Mouse (Mus musculus): ENCODE results near the gene Pfn4. TPM values are rescaled to one million over a fixed set of nuclear protein-coding genes. Genes with fewer than 3 reads are reported as not detected.
"Not testable (repeated sequence)": the region's sequence is repeated elsewhere in the genome, so short reads cannot be mapped to it uniquely, and the experiment has no call there.

Pfn4 gene
- polyA plus RNA-seq, 1 experiment: 1.2 TPM

DNA sequence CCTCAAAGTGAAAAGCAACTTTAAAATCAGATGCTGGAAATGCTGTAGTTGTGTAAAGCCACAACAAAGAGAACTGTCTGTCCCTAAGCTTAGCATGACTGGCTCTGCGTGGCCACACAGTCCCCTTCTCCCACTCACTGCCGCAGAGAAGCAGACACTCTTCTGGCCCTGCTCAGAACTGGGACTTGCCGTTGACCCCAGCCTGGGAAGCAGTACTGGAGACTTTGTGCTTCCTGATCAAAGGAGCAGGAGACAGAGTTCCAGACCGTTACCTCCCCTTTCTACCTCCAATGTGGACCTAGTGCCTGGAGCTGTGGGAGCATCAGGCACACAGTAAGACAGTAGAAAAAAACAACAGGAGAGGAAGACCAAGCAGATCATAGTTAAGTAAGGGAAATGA is 36.5 kb upstream of the Pfn4 start:
- Histone ChIP-seq H3K27me3 (ENCODE audit: control insufficient read depth, insufficient read depth, low read length, poor library complexity, severe bottlenecking) (no peaks in the 10 kb centered on the region), H3K36me3 (ENCODE audit: control insufficient read depth, insufficient read depth, low read length, poor library complexity, severe bottlenecking) (no peaks in the 10 kb centered on the region), H3K4me3 (ENCODE audit: low read depth, low read length) (no peak overlapping the region), H3K9ac (ENCODE audit: low read depth, poor library complexity, severe bottlenecking) (no peak overlapping the region), H3K4me1 (ENCODE audit: control insufficient read depth, insufficient read depth, low read length) (no peaks in the 10 kb centered on the region), H3K27ac (ENCODE audit: insufficient read depth, low read length) (no peak overlapping the region), H3K9me3 (replicated peaks; ENCODE audit: control insufficient read depth, insufficient read depth, low read length, poor library complexity, severe bottlenecking) (no peaks in the 10 kb centered on the region)
- TF ChIP-seq CTCF (IDR thresholded peaks at IDR 0.05; ENCODE audit: low read depth, low read length) (no peak), EP300 (IDR thresholded peaks at IDR 0.05; ENCODE audit: insufficient read depth, low read depth, low read length) (no peak), POLR2A (IDR thresholded peaks at IDR 0.05; ENCODE audit: insufficient read depth, low read length) (no peak)

DNA sequence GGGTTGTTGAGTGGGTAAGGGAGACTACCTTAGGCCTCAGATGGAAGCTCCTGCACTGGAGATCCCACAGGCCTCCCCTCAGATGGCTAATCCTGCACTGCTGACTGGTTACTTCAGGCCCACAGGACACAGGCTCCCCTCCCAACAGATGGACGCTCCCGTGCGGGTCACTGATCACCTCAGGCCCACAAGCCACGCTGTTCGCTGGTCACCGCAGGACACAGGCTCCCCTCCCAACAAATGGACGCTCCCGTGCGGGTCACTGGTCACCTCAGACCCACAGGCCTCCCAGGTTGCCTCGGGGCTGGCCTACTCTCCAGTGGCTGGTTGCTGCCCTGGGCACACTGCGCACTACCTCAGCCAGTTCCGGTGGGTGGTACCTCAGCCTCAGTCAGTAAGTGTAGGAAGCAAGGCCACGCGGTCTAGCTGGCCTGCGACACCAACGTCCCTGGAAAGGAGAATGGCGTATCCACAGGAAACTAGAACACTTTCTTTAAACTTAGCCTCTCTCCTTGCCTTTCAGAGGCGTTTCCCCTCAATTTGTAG is 30.7 kb upstream of the Pfn4 start, which contains the start of gene Fam228a:
Gene Fam228a, minus strand, starts transcription at position 400 of the 546 bp plus-strand sequence.
- no peaks in the 10 kb centered on the region for H3K4me1 ChIP-seq (ENCODE audit: control insufficient read depth, insufficient read depth, low read length)
- TF ChIP-seq CTCF (IDR thresholded peaks at IDR 0.05; ENCODE audit: low read depth, low read length) (no peak), POLR2A (IDR thresholded peaks at IDR 0.05; ENCODE audit: insufficient read depth, low read length) (no peak), EP300 (IDR thresholded peaks at IDR 0.05; ENCODE audit: insufficient read depth, low read depth, low read length) (no peak)
- no peaks in the 10 kb centered on the region for H3K9me3 ChIP-seq (replicated peaks; ENCODE audit: control insufficient read depth, insufficient read depth, low read length, poor library complexity, severe bottlenecking)
- H3K27ac ChIP-seq (ENCODE audit: insufficient read depth, low read length): no peak within 1 kb of the TSS
- H3K9ac ChIP-seq (ENCODE audit: low read depth, poor library complexity, severe bottlenecking): no peak within 1 kb of the TSS
- H3K36me3 ChIP-seq (ENCODE audit: control insufficient read depth, insufficient read depth, low read length, poor library complexity, severe bottlenecking): no peaks in the 10 kb centered on the region
- no peak within 1 kb of the TSS for H3K4me3 ChIP-seq (ENCODE audit: low read depth, low read length)
- no peaks in the 10 kb centered on the region for H3K27me3 ChIP-seq (ENCODE audit: control insufficient read depth, insufficient read depth, low read length, poor library complexity, severe bottlenecking)

DNA sequence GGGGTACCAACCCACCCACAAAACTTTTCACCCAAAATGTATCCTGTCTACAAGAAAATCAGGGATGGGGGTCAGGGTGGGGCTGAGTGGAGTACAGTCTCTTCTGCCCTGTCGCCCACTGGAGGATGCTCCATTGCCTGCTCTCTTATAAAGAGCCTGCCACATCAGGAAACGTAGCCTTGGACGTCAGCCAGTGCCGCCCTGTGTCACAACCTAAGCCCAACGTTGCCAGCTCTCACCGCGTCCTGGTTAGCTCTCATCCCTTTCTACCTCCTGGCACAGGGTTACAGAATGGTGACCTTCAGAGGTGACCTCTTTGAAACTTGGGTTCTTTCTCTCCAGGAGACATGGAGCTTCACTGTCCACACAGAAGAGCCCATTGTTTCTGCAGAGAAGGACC is 28.0 kb upstream of the Pfn4 start:
- Histone ChIP-seq H3K27me3 (ENCODE audit: control insufficient read depth, insufficient read depth, low read length, poor library complexity, severe bottlenecking) (no peaks in the 10 kb centered on the region), H3K4me3 (ENCODE audit: low read depth, low read length) (no peak overlapping the region), H3K27ac (ENCODE audit: insufficient read depth, low read length) (no peak overlapping the region), H3K4me1 (ENCODE audit: control insufficient read depth, insufficient read depth, low read length) (no peaks in the 10 kb centered on the region), H3K9me3 (replicated peaks; ENCODE audit: control insufficient read depth, insufficient read depth, low read length, poor library complexity, severe bottlenecking) (no peaks in the 10 kb centered on the region), H3K9ac (ENCODE audit: low read depth, poor library complexity, severe bottlenecking) (no peak overlapping the region), H3K36me3 (ENCODE audit: control insufficient read depth, insufficient read depth, low read length, poor library complexity, severe bottlenecking) (no peaks in the 10 kb centered on the region)
- no peak for TF ChIP-seq POLR2A (IDR thresholded peaks at IDR 0.05; ENCODE audit: insufficient read depth, low read length)
- TF ChIP-seq CTCF (IDR thresholded peaks at IDR 0.05; ENCODE audit: low read depth, low read length): no peak
- TF ChIP-seq EP300 (IDR thresholded peaks at IDR 0.05; ENCODE audit: insufficient read depth, low read depth, low read length): no peak

DNA sequence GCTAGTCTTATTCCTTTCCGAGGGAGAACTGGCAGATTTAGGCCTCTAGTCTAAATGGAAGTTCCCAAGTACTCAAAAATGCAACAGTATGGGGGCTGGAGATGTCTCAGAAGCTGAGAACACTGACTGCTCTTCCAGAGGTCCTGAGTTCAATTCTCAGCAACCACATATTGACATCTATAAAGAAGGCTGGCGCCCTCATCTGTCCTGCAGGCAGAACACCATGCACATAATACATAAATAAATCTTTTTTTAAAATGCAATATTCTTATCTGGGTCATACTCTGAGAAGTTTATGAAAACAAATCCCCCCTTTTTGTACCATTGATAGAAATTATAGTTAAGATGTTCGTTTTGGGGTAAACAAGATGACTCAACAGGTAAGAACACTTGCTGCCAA is 26.6 kb upstream of the Pfn4 start:
- H3K4me3 ChIP-seq (ENCODE audit: low read depth, low read length): no peak overlapping the region
- TF ChIP-seq EP300 (IDR thresholded peaks at IDR 0.05; ENCODE audit: insufficient read depth, low read depth, low read length): no peak
- TF ChIP-seq POLR2A (IDR thresholded peaks at IDR 0.05; ENCODE audit: insufficient read depth, low read length): no peak
- TF ChIP-seq CTCF (IDR thresholded peaks at IDR 0.05; ENCODE audit: low read depth, low read length): no peak
- H3K36me3 ChIP-seq (ENCODE audit: control insufficient read depth, insufficient read depth, low read length, poor library complexity, severe bottlenecking): no peaks in the 10 kb centered on the region
- no peak overlapping the region for H3K9ac ChIP-seq (ENCODE audit: low read depth, poor library complexity, severe bottlenecking)
- no peak overlapping the region for H3K27ac ChIP-seq (ENCODE audit: insufficient read depth, low read length)
- no peaks in the 10 kb centered on the region for H3K27me3 ChIP-seq (ENCODE audit: control insufficient read depth, insufficient read depth, low read length, poor library complexity, severe bottlenecking)
- H3K4me1 ChIP-seq (ENCODE audit: control insufficient read depth, insufficient read depth, low read length): no peaks in the 10 kb centered on the region
- no peaks in the 10 kb centered on the region for H3K9me3 ChIP-seq (replicated peaks; ENCODE audit: control insufficient read depth, insufficient read depth, low read length, poor library complexity, severe bottlenecking)

DNA sequence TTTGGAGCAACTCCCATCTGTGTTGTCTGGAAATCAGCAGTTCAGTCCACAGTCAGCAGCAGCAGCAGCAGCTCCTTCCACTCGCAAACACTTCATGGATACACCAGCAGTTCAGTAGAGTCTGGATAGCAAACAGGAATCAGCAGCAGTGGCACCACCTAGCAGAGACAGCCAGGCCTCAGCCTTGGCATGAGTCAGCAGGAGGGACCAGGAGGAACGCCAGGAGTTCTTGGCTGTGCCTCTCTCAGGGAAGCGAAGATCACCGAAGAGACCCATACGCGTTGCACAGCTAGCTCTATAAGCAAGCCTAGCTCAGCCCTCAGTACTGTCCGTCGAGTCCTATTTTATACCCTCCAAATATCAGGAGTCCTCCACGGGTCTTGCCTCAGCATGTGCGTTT is 24.3 kb upstream of the Pfn4 start:
- no peak for TF ChIP-seq CTCF (IDR thresholded peaks at IDR 0.05; ENCODE audit: low read depth, low read length)
- TF ChIP-seq POLR2A (IDR thresholded peaks at IDR 0.05; ENCODE audit: insufficient read depth, low read length): no peak
- no peak for TF ChIP-seq EP300 (IDR thresholded peaks at IDR 0.05; ENCODE audit: insufficient read depth, low read depth, low read length)
- H3K4me1 ChIP-seq (ENCODE audit: control insufficient read depth, insufficient read depth, low read length): no peaks in the 10 kb centered on the region
- no peak overlapping the region for H3K27ac ChIP-seq (ENCODE audit: insufficient read depth, low read length)
- no peak overlapping the region for H3K9ac ChIP-seq (ENCODE audit: low read depth, poor library complexity, severe bottlenecking)
- no peaks in the 10 kb centered on the region for H3K36me3 ChIP-seq (ENCODE audit: control insufficient read depth, insufficient read depth, low read length, poor library complexity, severe bottlenecking)
- H3K9me3 ChIP-seq (replicated peaks; ENCODE audit: control insufficient read depth, insufficient read depth, low read length, poor library complexity, severe bottlenecking): no peaks in the 10 kb centered on the region
- H3K4me3 ChIP-seq (ENCODE audit: low read depth, low read length): no peak overlapping the region
- no peaks in the 10 kb centered on the region for H3K27me3 ChIP-seq (ENCODE audit: control insufficient read depth, insufficient read depth, low read length, poor library complexity, severe bottlenecking)

DNA sequence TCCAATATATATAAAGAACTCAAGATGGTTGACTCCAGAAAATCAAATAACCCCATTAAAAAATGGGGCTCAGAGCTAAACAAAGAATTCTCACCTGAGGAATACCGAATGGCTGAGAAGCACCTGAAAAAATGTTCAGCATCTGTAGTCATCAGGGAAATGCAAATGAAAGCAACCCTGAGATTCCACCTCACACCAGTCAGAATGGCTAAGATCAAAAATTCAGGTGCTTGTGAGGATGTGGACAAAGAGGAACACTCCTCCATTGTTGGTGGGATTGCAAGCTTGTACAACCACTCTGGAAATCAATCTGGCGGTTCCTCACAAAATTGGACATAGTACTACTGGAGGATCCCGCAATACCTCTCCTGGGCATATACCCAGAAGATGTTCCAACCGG is 14.4 kb upstream of the Pfn4 start:
- not testable (repeated sequence) for H3K36me3 ChIP-seq (ENCODE audit: control insufficient read depth, insufficient read depth, low read length, poor library complexity, severe bottlenecking); H3K27ac ChIP-seq (ENCODE audit: insufficient read depth, low read length); H3K9ac ChIP-seq (ENCODE audit: low read depth, poor library complexity, severe bottlenecking); H3K9me3 ChIP-seq (replicated peaks; ENCODE audit: control insufficient read depth, insufficient read depth, low read length, poor library complexity, severe bottlenecking); H3K27me3 ChIP-seq (ENCODE audit: control insufficient read depth, insufficient read depth, low read length, poor library complexity, severe bottlenecking); H3K4me1 ChIP-seq (ENCODE audit: control insufficient read depth, insufficient read depth, low read length); H3K4me3 ChIP-seq (ENCODE audit: low read depth, low read length)
